Mouse (Mus musculus) c-Kit-positive CD71-positive TER-119-negative erythroid progenitor cells, embryonic 14.5 days (primary cell): ENCODE data around the gene Gm6034.
"Not testable (repeated sequence)": the region's sequence is repeated elsewhere in the genome, so short reads cannot be mapped to it uniquely, and the experiment has no call there.

ENCODE experiments used
- DNase-seq: peaks from one replicate; pipeline ENCODE4 v3.0.0-alpha.2; 2013; ENCODE audit warnings: low read depth

Gene Gm6034

GRCm38 (mm10) chr17:36022922-36023321 is 19.8 kb upstream of the Gm6034 start:
- no peak for DNase-seq

- DNase-seq: no peak
Measured at GRCm38 (mm10) chr17:36023710-36024654, 18.8 kb upstream of the Gm6034 start.

GRCm38 (mm10) chr17:36025197-36025596 is 17.6 kb upstream of the Gm6034 start:
- DNase-seq: no peak

- DNase-seq: no peak
Measured at GRCm38 (mm10) chr17:36025901-36026300, 16.9 kb upstream of the Gm6034 start.

GRCm38 (mm10) chr17:36027663-36028062 is 15.1 kb upstream of the Gm6034 start:
- DNase-seq: no peak

GRCm38 (mm10) chr17:36028879-36029619 is 13.7 kb upstream of the Gm6034 start:
- DNase-seq: no peak

GRCm38 (mm10) chr17:36030046-36030702 is 12.6 kb upstream of the Gm6034 start:
- DNase-seq: not testable (repeated sequence)

GRCm38 (mm10) chr17:36030703-36031582 is 11.8 kb upstream of the Gm6034 start:
- DNase-seq: not testable (repeated sequence)

GRCm38 (mm10) chr17:36031583-36032331 is 11.0 kb upstream of the Gm6034 start:
- DNase-seq: not testable (repeated sequence)

- not testable (repeated sequence) for DNase-seq
Measured at GRCm38 (mm10) chr17:36032351-36032875, 10.3 kb upstream of the Gm6034 start, which contains the start of gene H2-T23. H2-T23 (minus strand) TSS chr17:36032855.

GRCm38 (mm10) chr17:36034524-36034923 is 8.2 kb upstream of the Gm6034 start:
- DNase-seq: not testable (repeated sequence)

- not testable (repeated sequence) for DNase-seq
Measured at GRCm38 (mm10) chr17:36035010-36035638, 7.6 kb upstream of the Gm6034 start.

GRCm38 (mm10) chr17:36036126-36036525 is 6.6 kb upstream of the Gm6034 start:
- not testable (repeated sequence) for DNase-seq

GRCm38 (mm10) chr17:36040604-36041003 is 2.2 kb upstream of the Gm6034 start:
- DNase-seq: not testable (repeated sequence)

GRCm38 (mm10) chr17:36042055-36042454 is 706 bp upstream of the Gm6034 start:
- not testable (repeated sequence) for DNase-seq

GRCm38 (mm10) chr17:36043286-36043685 is 525 bp downstream of the Gm6034 start:
- no peak for DNase-seq

GRCm38 (mm10) chr17:36057927-36058326 is 15.2 kb downstream of the Gm6034 start:
- DNase-seq: not testable (repeated sequence)

- DNase-seq: not testable (repeated sequence)
Measured at GRCm38 (mm10) chr17:36058362-36058761, 15.6 kb downstream of the Gm6034 start, which contains the start of gene Gm11127. Gm11127 (minus strand) TSS chr17:36058371.

- DNase-seq: peak; percentile 75
Measured at GRCm38 (mm10) chr17:36060829-36061228, 18.1 kb downstream of the Gm6034 start.
